Mouse (Mus musculus): Measurements from ENCODE around the gene Olfr1047.

DNA sequence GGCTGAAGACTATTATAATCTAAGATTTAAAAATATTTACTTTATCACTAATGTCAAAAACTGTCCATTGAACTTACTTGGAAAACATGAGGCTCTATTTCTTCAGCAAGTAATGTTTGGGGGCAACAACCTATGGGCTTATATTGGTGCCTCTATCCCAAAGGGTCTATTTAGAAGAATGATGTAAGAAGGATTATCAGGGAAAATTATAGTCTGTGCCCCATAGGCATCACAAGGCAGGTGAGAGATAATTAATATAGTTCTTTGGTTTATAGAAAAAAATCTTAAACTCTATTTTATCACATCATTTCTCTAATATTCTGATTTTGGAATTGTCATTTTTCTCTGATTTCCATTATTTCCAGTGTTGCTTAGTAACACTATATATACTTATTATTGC lies 53.5 kb downstream of the Olfr1047 start, which contains the start of gene Olfr1044:
- TF ChIP-seq CTCF (IDR thresholded peaks at IDR 0.05; ENCODE audit: insufficient read depth, low read length) (no peak), POLR2A (IDR thresholded peaks at IDR 0.05; ENCODE audit: borderline replicate concordance, extremely low read depth, low read depth, low read length) (no peak)

Measured in lung, adult 2 months (tissue).